Mouse (Mus musculus) natural killer cell, adult 2 months (primary cell): ENCODE measurements around the gene Olfr127.
"Not testable (repeated sequence)": the region's sequence is repeated elsewhere in the genome, so short reads cannot be mapped to it uniquely, and the experiment has no call there.

Source experiments
- DNase-seq, 2 experiments: peaks; one replicate each; pipeline ENCODE4 v3.0.0; 2022; ENCODE audit warnings: low spot score in 2 of 2

Olfr127 gene

GRCm38 (mm10) chr17:37900137-37900536 is at the start of gene Olfr127:
Olfr127 (plus strand) TSS chr17:37900437.
- no peak for DNase-seq

- no peak for DNase-seq
Measured at GRCm38 (mm10) chr17:37863901-37864300, 36.3 kb upstream of the Olfr127 start.

- no peak for DNase-seq
Measured at GRCm38 (mm10) chr17:37869676-37870205, 30.5 kb upstream of the Olfr127 start.

GRCm38 (mm10) chr17:37873830-37874229 is 26.4 kb upstream of the Olfr127 start:
- DNase-seq: no peak

- DNase-seq: not testable (repeated sequence)
Measured at GRCm38 (mm10) chr17:37906821-37907220, 6.6 kb downstream of the Olfr127 start.

GRCm38 (mm10) chr17:37920248-37920647 is 20.0 kb downstream of the Olfr127 start, which contains the start of gene Olfr128:
Olfr128 (plus strand) TSS chr17:37920548.
- no peak for DNase-seq

- no peak for DNase-seq
Measured at GRCm38 (mm10) chr17:37952979-37953378, 52.7 kb downstream of the Olfr127 start, which contains the start of gene Olfr761. Olfr761 (minus strand) TSS chr17:37953079.
